Mouse (Mus musculus): ENCODE measurements around the gene Picalm.
A peak's percentile ranks its signal among the peaks of the same experiment; 100 is the strongest.
"Not testable (repeated sequence)": the region's sequence is repeated elsewhere in the genome, so short reads cannot be mapped to it uniquely, and the experiment has no call there.

Picalm gene

GRCm38 (mm10) chr7:90132322-90132721, 2.3 kb downstream of the Picalm start:
- no peak for DNase-seq

DNA sequence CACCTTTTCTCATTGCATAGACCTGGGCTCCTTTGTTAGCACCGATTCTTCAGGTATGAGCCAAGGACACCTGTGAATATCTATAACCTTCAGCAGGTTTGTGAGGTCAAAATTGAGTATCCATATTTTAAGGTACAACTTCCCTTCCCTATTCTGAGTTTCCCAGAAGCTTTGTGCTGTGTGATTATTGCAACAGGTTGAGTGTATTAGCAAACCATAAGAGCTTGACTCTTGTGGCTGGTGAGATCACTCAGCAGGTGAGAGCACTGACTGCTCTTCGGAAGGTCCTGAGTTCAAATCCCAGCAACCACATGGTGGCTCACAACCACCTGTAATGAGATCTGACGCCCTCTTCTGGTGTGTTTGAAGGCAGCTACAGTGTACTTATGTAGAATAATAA, 6.7 kb downstream of the Picalm start:
- DNase-seq = no peak

DNA sequence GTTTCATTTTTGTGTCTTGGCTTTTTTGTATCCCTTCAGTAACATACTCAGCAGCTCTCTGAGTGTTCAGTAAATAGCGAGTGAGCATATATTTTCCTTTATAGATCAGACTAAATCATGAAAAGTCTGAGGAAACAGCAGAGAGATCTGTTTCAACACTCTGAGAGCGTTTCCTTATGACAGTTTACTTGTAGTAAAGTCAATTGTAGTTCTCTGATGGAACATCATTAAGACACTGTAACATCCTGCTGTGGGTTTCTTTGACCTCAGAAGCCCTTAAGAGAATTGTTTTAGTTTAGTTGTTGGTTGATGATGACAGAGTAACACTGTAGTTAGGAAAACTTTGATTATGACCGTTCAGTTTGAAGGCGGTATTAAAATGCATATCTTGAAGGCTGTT, 8.3 kb downstream of the Picalm start:
- DNase-seq = no peak

DNA sequence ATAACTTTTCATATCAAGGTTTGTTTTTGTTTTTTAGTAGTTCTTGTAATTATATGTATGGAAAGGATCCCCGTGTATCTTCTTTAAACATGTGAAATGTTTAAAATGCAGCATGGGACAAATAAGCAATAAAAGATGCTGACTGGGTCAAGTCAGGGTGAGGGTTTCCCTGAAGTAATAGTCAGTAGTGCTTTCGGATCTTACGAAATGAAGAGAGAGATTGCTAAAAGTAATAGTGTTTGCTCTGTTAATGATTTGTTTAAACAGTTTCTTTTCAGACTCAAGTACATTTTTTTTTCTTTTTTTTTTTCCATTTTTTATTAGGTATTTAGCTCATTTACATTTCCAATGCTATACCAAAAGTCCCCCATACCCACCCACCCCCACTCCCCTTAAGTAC, 10.3 kb downstream of the Picalm start:
- DNase-seq = no peak

- DNase-seq = peak; percentile 18
Observed at GRCm38 (mm10) chr7:90144275-90144674, 14.3 kb downstream of the Picalm start.

DNA sequence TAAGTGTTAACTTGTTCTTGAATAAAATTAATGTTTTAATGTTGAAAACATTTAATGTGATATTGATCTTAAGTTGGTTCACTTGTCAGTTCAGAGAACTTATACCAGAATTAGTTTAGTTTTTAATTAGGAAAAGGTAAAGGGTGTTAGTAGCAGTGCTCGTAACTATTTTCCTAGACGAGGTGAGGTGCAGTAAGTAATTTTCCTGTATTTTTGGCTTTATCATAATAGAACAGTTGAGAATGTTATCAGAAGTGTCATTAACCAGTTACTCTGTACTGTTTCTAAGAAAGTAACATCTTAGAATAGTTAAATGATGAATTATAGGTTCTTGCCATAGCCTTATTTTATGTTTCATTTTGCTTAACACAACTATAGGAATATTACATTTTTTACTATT, 15.0 kb downstream of the Picalm start:
- DNase-seq = no peak

DNA sequence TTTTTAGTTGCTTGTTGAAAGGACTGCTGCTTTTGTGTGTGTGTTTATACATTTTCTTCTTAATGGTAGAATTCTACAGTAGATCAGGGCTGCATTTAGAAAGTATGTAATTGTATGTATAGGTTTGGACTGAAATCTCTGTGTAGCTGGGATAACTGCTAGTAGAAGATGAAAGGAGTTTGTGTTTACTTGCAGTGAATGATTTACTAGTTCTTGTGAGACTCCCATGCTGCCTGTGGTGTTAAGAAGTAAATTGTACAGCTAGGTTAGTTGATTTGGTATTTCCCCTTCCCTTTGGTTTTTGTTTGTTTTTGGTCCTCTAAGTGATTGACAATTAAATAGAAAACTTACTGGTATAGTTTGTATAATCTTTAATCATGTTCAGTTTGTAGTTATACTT, 15.4 kb downstream of the Picalm start:
- no peak for DNase-seq

DNA sequence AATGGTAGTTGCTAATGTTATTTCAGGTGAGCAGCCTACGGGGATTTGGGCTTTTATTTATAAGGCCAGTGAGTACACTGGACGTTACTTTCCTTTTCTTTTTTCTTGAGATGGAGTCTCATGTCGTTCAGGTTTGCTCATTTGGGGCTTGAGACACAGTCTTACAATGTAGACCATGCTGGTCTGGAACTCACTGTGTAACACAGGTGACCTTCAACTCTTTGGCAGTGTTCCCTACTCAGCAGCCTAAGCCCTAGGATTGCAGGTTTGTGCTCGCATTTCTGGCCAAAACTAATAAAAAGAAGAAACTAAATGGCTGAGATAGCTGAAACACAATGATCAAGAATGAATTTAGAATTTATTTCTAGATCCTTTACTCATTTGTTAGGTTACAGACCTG, 15.9 kb downstream of the Picalm start:
- peak; percentile 27 for DNase-seq

DNA sequence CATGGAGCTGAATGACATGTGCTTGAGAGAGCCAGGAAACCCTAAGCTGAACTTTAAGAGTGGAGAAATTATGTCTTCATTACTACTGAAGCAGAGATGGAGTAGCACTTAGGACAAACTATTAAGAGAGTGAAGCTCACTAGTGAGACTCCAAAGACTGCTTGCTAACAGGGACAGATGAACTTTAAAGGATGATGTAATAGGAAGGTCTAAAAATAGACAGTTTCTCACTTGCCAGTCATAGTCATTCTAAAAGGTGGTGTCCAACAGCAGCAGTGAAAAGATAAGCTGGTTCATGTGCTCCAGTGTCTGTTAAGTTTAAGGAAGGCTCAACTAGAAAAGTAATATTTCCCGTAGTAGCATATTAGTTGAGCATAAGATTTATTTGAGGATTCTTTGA, 16.3 kb downstream of the Picalm start:
- no peak for DNase-seq

- DNase-seq = no peak
Observed at GRCm38 (mm10) chr7:90148023-90148422, 18.0 kb downstream of the Picalm start.

DNA sequence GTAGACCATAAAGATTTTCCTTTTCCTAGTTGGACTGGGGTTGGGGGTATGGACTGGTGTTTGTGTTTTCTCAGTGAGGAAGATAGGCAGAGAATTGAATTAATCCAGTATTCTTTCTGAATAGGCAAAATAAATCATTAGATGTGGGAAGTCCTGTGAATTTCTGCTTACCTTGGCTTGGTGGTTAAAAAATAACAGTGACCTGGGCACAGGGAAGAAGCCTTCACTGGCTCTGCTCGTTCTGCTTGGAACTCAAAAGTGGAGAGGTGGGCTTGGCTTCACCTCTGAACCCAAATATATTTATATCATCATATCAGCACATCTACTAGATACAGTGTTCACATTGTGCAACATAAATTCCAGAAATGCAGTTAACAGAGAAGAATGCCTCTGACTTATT, 18.5 kb downstream of the Picalm start:
- DNase-seq = no peak

GRCm38 (mm10) chr7:90150311-90150710, 20.3 kb downstream of the Picalm start:
- DNase-seq = peak; percentile 79

GRCm38 (mm10) chr7:90158034-90158433, 28.0 kb downstream of the Picalm start:
- DNase-seq = no peak

DNA sequence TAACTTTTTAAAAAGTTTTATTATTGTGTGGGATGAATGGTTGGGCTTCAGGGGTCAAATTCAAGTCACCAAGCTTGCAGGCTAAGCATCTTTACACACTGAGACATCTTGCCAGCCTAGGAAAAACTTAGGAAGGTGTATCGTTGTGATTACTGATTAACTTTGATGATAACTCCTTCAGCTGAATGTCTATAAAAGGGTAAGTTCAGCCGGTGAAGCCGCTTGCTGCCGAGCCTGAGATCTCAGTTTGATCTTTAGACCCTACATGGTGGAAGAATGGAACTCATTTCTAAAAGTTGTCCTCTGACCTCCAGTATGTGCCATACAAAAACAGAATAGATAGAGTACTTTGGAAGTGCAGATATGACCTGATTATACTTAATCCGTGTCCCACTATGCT, 30.6 kb downstream of the Picalm start:
- DNase-seq = no peak

- no peak for DNase-seq
Observed at GRCm38 (mm10) chr7:90164276-90164675, 34.3 kb downstream of the Picalm start.

GRCm38 (mm10) chr7:90165970-90166369, 36.0 kb downstream of the Picalm start:
- no peak for DNase-seq

DNA sequence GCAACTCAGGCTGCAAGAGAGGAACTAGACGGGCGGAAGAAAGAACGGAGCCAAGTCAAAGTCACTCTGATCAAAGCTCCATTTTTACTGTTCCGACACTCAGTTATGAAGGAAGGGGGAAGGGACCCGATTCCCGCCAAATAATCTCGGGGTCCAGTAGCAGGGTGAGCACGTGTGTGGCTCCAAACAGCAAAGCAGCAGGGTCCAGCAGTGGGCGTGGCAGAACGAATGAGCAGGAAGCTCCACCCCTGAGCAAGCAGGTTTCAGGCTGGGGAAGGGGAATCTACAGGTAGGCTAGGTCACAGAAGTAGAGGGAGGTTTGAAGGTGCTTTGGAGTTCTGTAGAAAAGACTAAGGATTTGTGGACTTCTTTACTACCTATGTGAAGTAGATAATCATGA, 37.8 kb downstream of the Picalm start:
- DNase-seq = not testable (repeated sequence)

DNA sequence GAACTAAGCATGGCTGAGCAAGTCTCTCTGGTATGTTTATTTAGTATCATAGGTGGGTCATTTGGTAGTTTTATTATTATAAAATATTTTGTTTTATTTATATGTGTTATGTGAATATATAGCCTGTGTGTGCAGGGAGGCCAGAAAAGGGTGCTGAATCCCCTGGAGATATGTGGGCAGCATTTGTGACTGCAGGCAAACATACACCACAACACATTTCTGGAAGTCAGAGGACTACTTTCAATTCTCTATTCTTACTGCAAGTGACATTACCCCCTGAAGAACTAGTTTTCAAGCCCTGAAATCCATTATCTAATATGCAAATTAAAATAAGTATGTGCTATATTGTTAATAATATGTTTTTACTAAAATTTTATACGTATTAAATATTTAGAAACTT, 43.8 kb downstream of the Picalm start:
- no peak for DNase-seq

DNA sequence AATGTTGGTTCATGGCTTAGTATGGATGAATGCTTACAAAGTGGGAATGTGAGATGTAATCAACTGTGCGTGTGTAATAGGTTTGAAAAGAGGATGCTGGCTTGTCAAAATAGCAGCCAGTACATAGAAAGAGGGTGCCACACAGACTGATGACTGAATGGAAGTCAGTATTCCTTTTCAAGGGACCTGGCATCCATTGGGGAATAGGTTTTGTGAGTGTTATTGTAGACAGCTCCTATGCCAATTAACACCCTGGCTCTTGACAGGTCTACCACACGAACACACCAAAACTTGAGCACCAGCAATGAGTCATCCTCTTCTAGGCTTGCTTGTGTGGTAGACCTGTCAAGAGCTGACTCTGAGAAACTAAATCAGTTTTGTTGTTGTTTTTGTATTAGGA, 45.6 kb downstream of the Picalm start:
- DNase-seq = no peak

DNA sequence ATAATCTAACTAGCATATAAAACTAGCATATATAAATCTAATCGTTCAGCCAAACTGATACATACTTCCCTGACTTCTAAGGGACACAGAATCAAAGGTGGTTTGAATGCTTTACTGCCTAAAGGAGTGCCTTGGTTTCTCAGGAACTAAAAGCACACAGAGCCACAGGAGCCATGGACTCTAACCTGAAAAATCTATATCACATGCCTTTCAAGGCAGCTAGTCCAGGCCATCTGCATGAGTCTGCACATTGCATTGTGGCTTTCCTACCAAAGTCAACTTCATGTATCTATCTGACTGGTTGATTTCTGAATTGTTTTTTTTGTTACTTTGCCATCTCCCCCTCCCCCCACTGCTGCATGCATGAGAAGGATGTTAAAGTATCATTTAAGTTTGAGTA, 50.6 kb downstream of the Picalm start:
- no peak for DNase-seq

DNA sequence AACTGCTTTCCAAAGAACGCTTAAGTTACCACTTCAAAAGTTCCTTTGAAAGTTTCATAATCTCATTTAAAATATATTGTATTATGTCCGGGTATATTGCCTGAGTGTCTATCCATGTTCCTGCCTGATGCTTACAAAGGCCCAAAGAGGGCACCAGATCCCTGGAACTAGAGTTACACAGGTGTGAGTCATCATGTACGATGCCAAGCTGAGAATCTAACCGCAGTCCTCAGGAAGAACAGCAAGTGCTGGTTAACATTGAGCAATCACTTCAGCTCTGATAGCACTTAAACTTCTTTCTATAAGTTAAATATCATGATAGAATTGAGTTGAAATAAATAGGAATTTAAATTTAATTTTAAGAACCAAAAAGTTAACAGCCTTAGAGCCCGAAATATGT, 70.2 kb downstream of the Picalm start:
- DNase-seq = no peak

GRCm38 (mm10) chr7:90201877-90202465, 72.0 kb downstream of the Picalm start:
- DNase-seq = no peak

DNA sequence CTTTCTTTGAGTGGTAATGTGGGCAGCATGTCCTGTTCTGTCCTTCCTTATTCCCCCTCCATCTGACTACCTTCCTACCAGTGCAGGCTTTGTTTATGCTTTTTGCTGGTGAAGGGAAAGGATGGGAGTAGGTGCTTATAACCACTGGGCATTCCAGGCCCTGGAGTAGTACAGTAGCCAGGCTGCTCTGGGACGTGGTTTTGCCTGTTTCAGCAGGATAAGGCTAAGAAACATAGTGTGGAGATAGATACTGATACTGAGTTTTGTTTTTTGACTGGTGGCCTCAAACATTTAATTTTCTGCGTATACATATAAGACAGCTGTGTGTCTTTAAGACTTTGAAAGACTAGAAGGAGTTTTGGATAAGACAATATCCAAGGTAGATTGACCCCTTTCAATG, 73.9 kb downstream of the Picalm start:
- DNase-seq = no peak

GRCm38 (mm10) chr7:90210116-90210515, 80.1 kb downstream of the Picalm start:
- no peak for DNase-seq

DNA sequence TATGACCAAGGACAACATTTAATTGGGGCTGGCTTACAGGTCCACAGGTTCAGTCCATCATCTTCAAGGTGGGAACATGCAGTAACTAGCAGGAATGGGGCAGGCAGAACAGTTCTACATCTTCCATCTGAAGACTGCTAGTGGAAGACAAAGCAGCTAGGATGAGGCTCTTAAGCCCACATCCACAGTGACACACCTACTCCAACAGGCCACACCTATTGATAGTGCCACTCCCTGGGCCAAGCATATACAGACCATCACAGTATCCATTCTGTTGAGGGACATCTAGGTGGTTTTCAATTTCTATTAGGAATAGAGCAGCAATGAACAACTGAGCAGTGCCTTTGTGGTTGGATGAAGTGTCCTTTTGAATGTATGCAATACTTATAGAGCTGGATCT, 80.9 kb downstream of the Picalm start:
- no peak for DNase-seq

DNA sequence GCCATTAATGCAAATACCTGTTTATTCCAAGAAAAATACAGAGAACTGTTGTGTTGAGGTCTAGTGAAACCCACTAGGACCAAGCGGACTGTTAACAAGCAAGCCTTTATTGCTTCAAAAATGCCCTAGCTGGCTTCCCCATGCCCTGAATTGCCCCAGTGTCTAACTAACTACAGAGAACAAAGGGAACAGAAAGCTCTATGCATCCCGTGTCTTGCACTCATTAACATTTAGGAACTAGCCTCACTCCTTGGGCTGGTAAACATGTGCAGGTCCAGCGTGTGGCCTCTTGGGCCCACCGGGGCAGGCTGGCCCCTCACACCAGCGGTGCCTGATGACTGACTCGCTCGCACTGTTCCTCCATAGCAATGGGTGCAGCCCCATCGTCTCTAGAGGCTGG, 86.5 kb downstream of the Picalm start:
- no peak for DNase-seq
